ENCODE assay signal across 8 mouse cellular contexts in the genomic region with DNA sequence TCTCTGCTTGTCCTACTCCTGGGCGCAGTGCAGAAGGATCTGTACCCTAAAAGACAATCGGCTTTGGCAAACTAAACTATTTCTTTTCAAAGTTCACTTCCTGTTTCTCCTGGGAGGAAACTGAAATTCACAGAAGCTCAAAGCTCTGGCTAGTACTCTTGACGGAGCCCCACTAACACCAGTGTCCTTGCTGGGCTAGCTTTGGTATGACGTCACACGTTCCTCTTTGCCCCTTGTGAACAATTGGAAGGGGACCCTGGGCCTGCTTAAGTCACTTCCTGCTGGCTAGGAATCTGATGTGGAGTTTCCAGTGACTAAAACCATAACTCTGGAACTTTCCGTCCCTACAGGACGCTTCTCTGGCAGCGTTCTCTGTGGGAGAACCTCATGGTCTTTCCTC. TPM values are rescaled to one million over a fixed set of nuclear protein-coding genes. Genes with fewer than 3 reads are reported as not detected.
A peak's percentile ranks its signal among the peaks of the same experiment; 100 is the strongest.
DNase-seq lines count a peak whose midpoint lies in the region; ATAC-seq and TF ChIP-seq lines count a peak whose summit lies in the region.

No protein-coding gene starts in this region.

- intact Hi-C loops in gastrocnemius, adult 2 months (cut with DNase I) = no loop called here
- intact Hi-C loops in heart, postnatal 14 days (cut with DNase I) = no loop called here

- H3K4me3 ChIP-seq in gastrocnemius, adult 2 months = peak overlapping the region; percentile 35
- no peak overlapping the region for H3K4me3 ChIP-seq in lung, embryonic 16.5 days (ENCODE audit: low read length)
- no peak overlapping the region for H3K4me3 ChIP-seq in midbrain, embryonic 11.5 days (ENCODE audit: low read depth, low read length)

- WGBS in lung, embryonic 16.5 days = 72% methylated on average over 8 of the region's 8 CpGs
- 87% methylated on average over 8 of the region's 8 CpGs for WGBS in midbrain, embryonic 11.5 days

- TF ChIP-seq CTCF in gastrocnemius, adult 2 months (IDR thresholded peaks at IDR 0.05) = no peak

- no peak overlapping the region for H3K4me2 ChIP-seq in lung, embryonic 16.5 days (ENCODE audit: low read depth, low read length)
- H3K4me2 ChIP-seq in midbrain, embryonic 11.5 days = no peak overlapping the region

- no peaks in the 10 kb centered on the region for H3K27me3 ChIP-seq in lung, embryonic 16.5 days (ENCODE audit: control insufficient read depth, insufficient read depth, low read depth, low read length)
- H3K27me3 ChIP-seq in midbrain, embryonic 11.5 days (ENCODE audit: control insufficient read depth, insufficient read depth, low read length) = no peaks in the 10 kb centered on the region

- H3K4me1 ChIP-seq in lung, embryonic 16.5 days (replicated peaks; ENCODE audit: control insufficient read depth, insufficient read depth, low read length) = no peaks in the 10 kb centered on the region
- H3K4me1 ChIP-seq in midbrain, embryonic 11.5 days (ENCODE audit: control insufficient read depth, insufficient read depth, low read length) = no peaks in the 10 kb centered on the region

- H3K27ac ChIP-seq in gastrocnemius, adult 2 months = peak overlapping the region; percentile 81
- H3K27ac ChIP-seq in lung, embryonic 16.5 days (ENCODE audit: low read length) = 0 out of 2 replicates have a peak overlapping the region, but pooled peaks have one; percentile 1
- H3K27ac ChIP-seq in midbrain, embryonic 11.5 days (ENCODE audit: low read depth, low read length) = no peak overlapping the region

- no peaks in the 10 kb centered on the region for H3K9me3 ChIP-seq in lung, embryonic 16.5 days (ENCODE audit: control insufficient read depth, low read length)
- no peaks in the 10 kb centered on the region for H3K9me3 ChIP-seq in midbrain, embryonic 11.5 days (ENCODE audit: control insufficient read depth, low read length)

- H3K9ac ChIP-seq in lung, embryonic 16.5 days (ENCODE audit: low read length) = no peak overlapping the region
- H3K9ac ChIP-seq in midbrain, embryonic 11.5 days (ENCODE audit: low read length) = no peak overlapping the region

- H3K36me3 ChIP-seq in lung, embryonic 16.5 days (ENCODE audit: control insufficient read depth, insufficient read depth, low read length) = no peaks in the 10 kb centered on the region
- no peaks in the 10 kb centered on the region for H3K36me3 ChIP-seq in midbrain, embryonic 11.5 days (ENCODE audit: control insufficient read depth, insufficient read depth, low read length)

- peak; percentile 57 for DNase-seq in gastrocnemius, adult 2 months
- DNase-seq in gastrocnemius, postnatal 4 days (ENCODE audit: low spot score in 2 of 2) = no peak
- peak; percentile 53 for DNase-seq in adrenal gland, postnatal 10 days
- peak; percentile 56 for DNase-seq in heart, postnatal 14 days
- DNase-seq in yolk sac, embryonic 10.5 days (ENCODE audit: low spot score) = no peak
- no peak for DNase-seq in midbrain, embryonic 11.5 days (ENCODE audit: low spot score, missing footprints)
- no peak for DNase-seq in frontal cortex, postnatal 14 days (ENCODE audit: low spot score in 2 of 2)

- ATAC-seq in lung, embryonic 16.5 days (ENCODE audit: low read depth) = peak; percentile 17; the same call in 1 of the 2 replicates
- no peak for ATAC-seq in midbrain, embryonic 11.5 days (ENCODE audit: low FRiP score)

RNA-seq across cellular contexts. Expression of a gene that starts 6.5 kb away (rescaled TPM):
- total RNA-seq in gastrocnemius, adult 2 months (2021) = 1 to 10 TPM; 3.9 to 6.1 TPM
- 10 to 100 TPM in 1 of 2 experiments, 1 to 10 TPM in 1; 9.5 to 10.7 TPM for total RNA-seq in gastrocnemius, postnatal 4 days (2021)
- total RNA-seq in adrenal gland, postnatal 10 days (2021) = 10 to 100 TPM; 15.8 to 23.3 TPM
- 10 to 100 TPM; 12.3 to 14.1 TPM for total RNA-seq in heart, postnatal 14 days (2021)
- polyA plus RNA-seq in lung, embryonic 16.5 days (2015; fragmentation: Nextera tagmentation; extraction: Ambion mirVana) = 6.3 and 7.4 TPM in 2 replicates
- polyA plus RNA-seq in midbrain, embryonic 11.5 days (2014; fragmentation: Nextera tagmentation; extraction: Ambion mirVana) = 1.6 and 1.9 TPM in 2 replicates

RNA-seq across cellular contexts. Expression of a gene that starts 21.0 kb away (rescaled TPM):
- total RNA-seq in gastrocnemius, adult 2 months (2021) = 1 to 10 TPM; 5.1 to 5.9 TPM
- total RNA-seq in gastrocnemius, postnatal 4 days (2021) = 10 to 100 TPM; 16.1 to 20.1 TPM
- 10 to 100 TPM; 24.7 to 26.3 TPM for total RNA-seq in adrenal gland, postnatal 10 days (2021)
- 10 to 100 TPM; 10.0 to 12.0 TPM for total RNA-seq in heart, postnatal 14 days (2021)
- 36.1 and 38.7 TPM in 2 replicates for polyA plus RNA-seq in lung, embryonic 16.5 days (2015; fragmentation: Nextera tagmentation; extraction: Ambion mirVana)
- polyA plus RNA-seq in midbrain, embryonic 11.5 days (2014; fragmentation: Nextera tagmentation; extraction: Ambion mirVana) = 60.9 and 62.4 TPM in 2 replicates

RNA-seq across cellular contexts. Expression of a gene that starts 40.2 kb away (rescaled TPM):
- 10 to 100 TPM; 37.3 to 46.0 TPM for total RNA-seq in gastrocnemius, adult 2 months (2021)
- total RNA-seq in gastrocnemius, postnatal 4 days (2021) = 10 to 100 TPM; 96.6 to 98.6 TPM
- 100 to 1,000 TPM; 139 to 159 TPM for total RNA-seq in adrenal gland, postnatal 10 days (2021)
- total RNA-seq in heart, postnatal 14 days (2021) = 10 to 100 TPM; 76.1 to 80.0 TPM
- 218 and 226 TPM in 2 replicates for polyA plus RNA-seq in lung, embryonic 16.5 days (2015; fragmentation: Nextera tagmentation; extraction: Ambion mirVana)
- 223 and 232 TPM in 2 replicates for polyA plus RNA-seq in midbrain, embryonic 11.5 days (2014; fragmentation: Nextera tagmentation; extraction: Ambion mirVana)

RNA-seq across cellular contexts. Expression of a gene that starts 44.3 kb away (rescaled TPM):
- total RNA-seq in gastrocnemius, adult 2 months (2021) = not detected
- not detected for total RNA-seq in gastrocnemius, postnatal 4 days (2021)
- total RNA-seq in adrenal gland, postnatal 10 days (2021) = not detected
- not detected for total RNA-seq in heart, postnatal 14 days (2021)
- polyA plus RNA-seq in lung, embryonic 16.5 days (2015; fragmentation: Nextera tagmentation; extraction: Ambion mirVana) = 0.15 and 0.21 TPM in 2 replicates
- 0.42 and 0.47 TPM in 2 replicates for polyA plus RNA-seq in midbrain, embryonic 11.5 days (2014; fragmentation: Nextera tagmentation; extraction: Ambion mirVana)

RNA-seq across cellular contexts. Expression of a gene that starts 52.0 kb away (rescaled TPM):
- total RNA-seq in gastrocnemius, adult 2 months (2021) = 10 to 100 TPM; 36.4 to 41.1 TPM
- total RNA-seq in gastrocnemius, postnatal 4 days (2021) = 10 to 100 TPM; 39.9 to 45.0 TPM
- 10 to 100 TPM; 53.5 to 58.7 TPM for total RNA-seq in adrenal gland, postnatal 10 days (2021)
- total RNA-seq in heart, postnatal 14 days (2021) = 10 to 100 TPM; 60.0 to 63.2 TPM
- polyA plus RNA-seq in lung, embryonic 16.5 days (2015; fragmentation: Nextera tagmentation; extraction: Ambion mirVana) = 0.46 and 0.60 TPM in 2 replicates
- polyA plus RNA-seq in midbrain, embryonic 11.5 days (2014; fragmentation: Nextera tagmentation; extraction: Ambion mirVana) = 1.0 and 1.7 TPM in 2 replicates

Comparison
In these comparisons a context has a peak if more than half of its experiments do, and no peak if none do; other contexts are left out.
1. DNase-seq: peak in gastrocnemius, adult 2 months (single experiment), adrenal gland, postnatal 10 days (single experiment) and heart, postnatal 14 days (2 of 2); none in gastrocnemius, postnatal 4 days (0 of 2), yolk sac, embryonic 10.5 days (single experiment), midbrain, embryonic 11.5 days (single experiment) and frontal cortex, postnatal 14 days (0 of 2).